Mouse (Mus musculus): ENCODE data around the gene Camsap2. TPM values are rescaled to one million over a fixed set of nuclear protein-coding genes. Genes with fewer than 3 reads are reported as not detected.
A peak's percentile ranks its signal among the peaks of the same experiment; 100 is the strongest.

Camsap2 gene
- polyA plus RNA-seq, 1 experiment: 10.4 TPM

DNA sequence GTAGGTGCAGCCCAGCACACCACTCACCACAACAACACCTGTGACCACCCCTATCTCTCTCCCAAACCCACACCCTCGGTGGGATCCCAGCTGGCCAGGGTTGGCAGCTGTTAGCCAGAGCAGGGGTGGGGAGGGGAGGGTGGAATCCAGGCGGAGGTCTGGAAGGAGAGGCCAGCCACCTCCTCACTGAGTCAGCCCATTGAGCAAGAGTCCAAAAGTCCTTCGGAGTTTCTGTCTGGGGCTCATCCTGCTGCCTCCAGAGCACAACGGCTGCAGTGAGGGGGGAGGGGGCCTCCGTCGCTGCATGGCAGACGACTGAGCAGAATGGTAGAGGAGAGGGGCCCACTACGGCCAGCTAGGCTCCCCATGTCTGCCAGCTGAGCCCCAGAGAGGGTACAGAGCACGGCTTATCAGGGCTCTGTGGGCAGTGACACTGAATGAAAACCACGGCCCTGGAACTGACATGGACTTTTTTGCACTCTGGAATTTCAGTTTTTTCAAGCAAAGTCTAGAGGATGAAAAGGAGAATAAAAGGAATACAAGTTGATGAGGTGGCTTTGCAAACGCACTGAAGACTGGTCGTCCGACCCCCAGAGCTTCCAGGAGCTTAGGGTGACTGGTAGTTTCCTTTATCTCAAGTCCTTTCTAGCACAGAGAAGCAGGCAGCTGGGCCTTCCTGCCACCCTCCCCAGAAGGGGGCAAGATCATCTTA, 117.4 kb downstream of the Camsap2 start:
- peaks cover 17% of the 10 kb centered on the region for H3K4me1 ChIP-seq (ENCODE audit: control insufficient read depth, insufficient read depth, low read length)
- H3K36me3 ChIP-seq (ENCODE audit: control insufficient read depth, insufficient read depth, low read length): no peaks in the 10 kb centered on the region
- no peak for TF ChIP-seq POLR2A (IDR thresholded peaks at IDR 0.05; ENCODE audit: control insufficient read depth, low read depth, low read length)
- no peak for TF ChIP-seq CTCF (IDR thresholded peaks at IDR 0.05; ENCODE audit: control insufficient read depth, insufficient read depth, insufficient replicate concordance, low read depth, low read length)
- no peak overlapping the region for H3K4me3 ChIP-seq (ENCODE audit: control insufficient read depth, low read depth, low read length)
- H3K27me3 ChIP-seq (ENCODE audit: control insufficient read depth, insufficient read depth, low read length): no peaks in the 10 kb centered on the region
- H3K27ac ChIP-seq (ENCODE audit: control insufficient read depth, insufficient read depth, low read depth, low read length): no peak overlapping the region

GRCm38 (mm10) chr1:136227870-136228269, 118.0 kb downstream of the Camsap2 start:
- no peaks in the 10 kb centered on the region for H3K27me3 ChIP-seq (ENCODE audit: control insufficient read depth, insufficient read depth, low read length)
- TF ChIP-seq CTCF (IDR thresholded peaks at IDR 0.05; ENCODE audit: control insufficient read depth, insufficient read depth, insufficient replicate concordance, low read depth, low read length): no peak
- no peak for TF ChIP-seq POLR2A (IDR thresholded peaks at IDR 0.05; ENCODE audit: control insufficient read depth, low read depth, low read length)
- H3K4me3 ChIP-seq (ENCODE audit: control insufficient read depth, low read depth, low read length): no peak overlapping the region
- H3K36me3 ChIP-seq (ENCODE audit: control insufficient read depth, insufficient read depth, low read length): no peaks in the 10 kb centered on the region
- H3K4me1 ChIP-seq (ENCODE audit: control insufficient read depth, insufficient read depth, low read length): peaks cover 13% of the 10 kb centered on the region
- no peak overlapping the region for H3K27ac ChIP-seq (ENCODE audit: control insufficient read depth, insufficient read depth, low read depth, low read length)

GRCm38 (mm10) chr1:136226626-136227025, 119.3 kb downstream of the Camsap2 start:
- Histone ChIP-seq H3K4me3 (ENCODE audit: control insufficient read depth, low read depth, low read length) (no peak overlapping the region), H3K36me3 (ENCODE audit: control insufficient read depth, insufficient read depth, low read length) (no peaks in the 10 kb centered on the region), H3K27me3 (ENCODE audit: control insufficient read depth, insufficient read depth, low read length) (no peaks in the 10 kb centered on the region), H3K27ac (ENCODE audit: control insufficient read depth, insufficient read depth, low read depth, low read length) (no peak overlapping the region), H3K4me1 (ENCODE audit: control insufficient read depth, insufficient read depth, low read length) (peaks cover 6% of the 10 kb centered on the region)
- TF ChIP-seq CTCF (IDR thresholded peaks at IDR 0.05; ENCODE audit: control insufficient read depth, insufficient read depth, insufficient replicate concordance, low read depth, low read length) (no peak), POLR2A (IDR thresholded peaks at IDR 0.05; ENCODE audit: control insufficient read depth, low read depth, low read length) (no peak)

DNA sequence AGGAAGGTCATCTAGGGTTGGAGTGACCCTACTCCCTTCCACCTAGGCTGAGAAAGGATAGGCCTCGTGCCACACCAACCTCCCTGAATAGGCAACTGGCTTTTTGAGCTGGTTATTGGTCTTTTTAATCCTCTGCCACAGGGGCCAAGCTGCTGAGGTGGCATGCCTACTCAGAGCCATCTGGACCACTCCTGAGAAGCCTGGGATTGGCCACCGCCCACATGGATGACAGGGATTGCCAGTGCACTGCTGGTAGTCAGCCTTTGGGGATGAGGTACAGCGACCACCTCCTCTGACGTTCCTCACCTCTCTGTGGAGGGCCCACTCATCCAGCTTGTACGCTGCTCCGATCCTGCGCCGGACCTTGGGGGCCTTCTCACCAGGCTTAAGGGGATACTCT, 120.1 kb downstream of the Camsap2 start:
- Histone ChIP-seq H3K36me3 (ENCODE audit: control insufficient read depth, insufficient read depth, low read length) (no peaks in the 10 kb centered on the region), H3K4me3 (ENCODE audit: control insufficient read depth, low read depth, low read length) (no peak overlapping the region), H3K27me3 (ENCODE audit: control insufficient read depth, insufficient read depth, low read length) (no peaks in the 10 kb centered on the region), H3K27ac (ENCODE audit: control insufficient read depth, insufficient read depth, low read depth, low read length) (no peak overlapping the region), H3K4me1 (ENCODE audit: control insufficient read depth, insufficient read depth, low read length) (peaks cover 3% of the 10 kb centered on the region)
- TF ChIP-seq POLR2A (IDR thresholded peaks at IDR 0.05; ENCODE audit: control insufficient read depth, low read depth, low read length) (no peak), CTCF (IDR thresholded peaks at IDR 0.05; ENCODE audit: control insufficient read depth, insufficient read depth, insufficient replicate concordance, low read depth, low read length) (no peak)

DNA sequence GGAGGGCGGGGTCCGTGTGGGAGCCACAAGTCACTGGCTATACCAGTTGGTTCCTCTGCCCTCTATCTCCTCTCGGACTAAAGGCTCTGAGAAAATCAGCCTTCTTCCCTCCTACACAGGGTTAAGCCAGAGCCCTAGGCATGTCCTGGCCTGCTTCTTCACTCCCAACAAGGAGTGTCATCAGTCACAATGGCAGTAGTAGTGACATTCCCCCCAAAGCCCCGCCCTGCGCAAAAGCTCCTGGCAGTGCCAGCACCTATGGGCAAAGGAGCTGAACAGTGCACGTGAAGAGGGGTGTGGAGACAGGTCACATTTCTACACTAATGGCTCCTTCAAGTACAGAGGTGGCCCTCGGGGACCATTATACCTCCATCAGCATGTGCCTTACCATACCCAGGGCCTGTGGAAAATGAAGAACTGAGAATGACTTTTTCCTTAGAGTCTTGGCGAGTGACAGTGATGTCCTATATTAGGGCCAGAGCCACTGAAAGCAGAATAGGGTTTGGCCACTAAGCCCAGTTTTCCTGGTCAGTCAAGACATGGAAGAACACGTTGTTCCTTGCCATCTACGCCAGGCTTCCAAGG, 122.1 kb downstream of the Camsap2 start:
- peaks cover under 1% of the 10 kb centered on the region; the same call in 1 of the 2 replicates for H3K4me1 ChIP-seq (ENCODE audit: control insufficient read depth, insufficient read depth, low read length)
- TF ChIP-seq CTCF (IDR thresholded peaks at IDR 0.05; ENCODE audit: control insufficient read depth, insufficient read depth, insufficient replicate concordance, low read depth, low read length) (no peak), POLR2A (IDR thresholded peaks at IDR 0.05; ENCODE audit: control insufficient read depth, low read depth, low read length) (peak; percentile 59; the same call in 1 of the 2 replicates)
- no peaks in the 10 kb centered on the region for H3K36me3 ChIP-seq (ENCODE audit: control insufficient read depth, insufficient read depth, low read length)
- H3K27ac ChIP-seq (ENCODE audit: control insufficient read depth, insufficient read depth, low read depth, low read length): no peak overlapping the region
- peak overlapping the region; percentile 7 for H3K4me3 ChIP-seq (ENCODE audit: control insufficient read depth, low read depth, low read length)
- no peaks in the 10 kb centered on the region for H3K27me3 ChIP-seq (ENCODE audit: control insufficient read depth, insufficient read depth, low read length)

DNA sequence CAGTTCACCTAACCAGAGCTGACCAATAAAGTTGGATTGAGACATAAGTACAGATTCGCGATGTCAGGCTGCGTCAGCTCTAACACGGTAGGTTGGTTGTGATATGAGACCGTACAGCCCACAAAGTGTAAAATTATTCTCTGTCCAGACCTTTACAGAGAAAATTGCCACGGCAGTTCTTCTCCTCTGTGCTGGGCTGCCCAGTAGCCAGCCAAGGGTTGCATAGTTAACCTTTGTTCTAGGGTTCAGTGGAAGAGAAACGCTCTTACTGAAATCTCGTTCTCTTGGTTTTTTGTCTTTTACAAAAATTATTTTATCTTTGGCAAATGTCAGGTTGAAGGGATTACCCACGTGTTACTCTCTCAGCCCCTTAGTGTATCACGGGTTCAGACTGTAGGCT, 123.5 kb downstream of the Camsap2 start:
- TF ChIP-seq CTCF (IDR thresholded peaks at IDR 0.05; ENCODE audit: control insufficient read depth, insufficient read depth, insufficient replicate concordance, low read depth, low read length) (no peak), POLR2A (IDR thresholded peaks at IDR 0.05; ENCODE audit: control insufficient read depth, low read depth, low read length) (no peak)
- Histone ChIP-seq H3K4me3 (ENCODE audit: control insufficient read depth, low read depth, low read length) (no peak overlapping the region), H3K4me1 (ENCODE audit: control insufficient read depth, insufficient read depth, low read length) (no peaks in the 10 kb centered on the region), H3K36me3 (ENCODE audit: control insufficient read depth, insufficient read depth, low read length) (no peaks in the 10 kb centered on the region), H3K27me3 (ENCODE audit: control insufficient read depth, insufficient read depth, low read length) (no peaks in the 10 kb centered on the region), H3K27ac (ENCODE audit: control insufficient read depth, insufficient read depth, low read depth, low read length) (no peak overlapping the region)

GRCm38 (mm10) chr1:136220037-136220871, 125.7 kb downstream of the Camsap2 start:
- Histone ChIP-seq H3K4me3 (ENCODE audit: control insufficient read depth, low read depth, low read length) (no peak overlapping the region), H3K27ac (ENCODE audit: control insufficient read depth, insufficient read depth, low read depth, low read length) (no peak overlapping the region), H3K27me3 (ENCODE audit: control insufficient read depth, insufficient read depth, low read length) (no peaks in the 10 kb centered on the region), H3K4me1 (ENCODE audit: control insufficient read depth, insufficient read depth, low read length) (no peaks in the 10 kb centered on the region), H3K36me3 (ENCODE audit: control insufficient read depth, insufficient read depth, low read length) (no peaks in the 10 kb centered on the region)
- TF ChIP-seq CTCF (IDR thresholded peaks at IDR 0.05; ENCODE audit: control insufficient read depth, insufficient read depth, insufficient replicate concordance, low read depth, low read length) (no peak), POLR2A (IDR thresholded peaks at IDR 0.05; ENCODE audit: control insufficient read depth, low read depth, low read length) (no peak)

Other genes starting within 250 kb of the Camsap2 start
- 23.9 and 35.6 TPM in 2 replicates for gene Kif21b, start 214.7 kb downstream of the Camsap2 start, polyA plus RNA-seq (2012; rRNA removed)
- 11.9 and 13.3 TPM in 2 replicates for gene Mroh3, start 133.3 kb downstream of the Camsap2 start, polyA plus RNA-seq (2012; rRNA removed)
- 23.3 and 28.7 TPM in 2 replicates for gene Inava, start 111.8 kb downstream of the Camsap2 start, polyA plus RNA-seq (2012; rRNA removed)
- 0.57 and 0.58 TPM in 2 replicates for gene Gpr25, start 85.2 kb downstream of the Camsap2 start, polyA plus RNA-seq (2012; rRNA removed)
- 4.7 and 5.4 TPM in 2 replicates for gene Ddx59, start 69.2 kb upstream of the Camsap2 start, polyA plus RNA-seq (2012; rRNA removed)
- 2.0 and 2.2 TPM in 2 replicates for gene Kif14, start 120.2 kb upstream of the Camsap2 start, polyA plus RNA-seq (2012; rRNA removed)

Measured in testis, adult 2 months (tissue).